Mouse (Mus musculus) G1E (cell line): ENCODE data around the gene Bahcc1.
A peak's percentile ranks its signal among the peaks of the same experiment; 100 is the strongest.

Source experiments
- CTCF ChIP-seq: IDR thresholded peaks from 2 replicates; pipeline ENCODE4 v1.5.1; 2012; ENCODE audit warnings: low read depth, low read length, inconsistent platforms, mixed read lengths
- POLR2AphosphoS5 ChIP-seq: IDR thresholded peaks from 2 replicates; pipeline ENCODE4 v1.6.1; 2012; ENCODE audit warnings: low read depth, low read length, inconsistent platforms; ENCODE audit not compliant: insufficient replicate concordance

DNA sequence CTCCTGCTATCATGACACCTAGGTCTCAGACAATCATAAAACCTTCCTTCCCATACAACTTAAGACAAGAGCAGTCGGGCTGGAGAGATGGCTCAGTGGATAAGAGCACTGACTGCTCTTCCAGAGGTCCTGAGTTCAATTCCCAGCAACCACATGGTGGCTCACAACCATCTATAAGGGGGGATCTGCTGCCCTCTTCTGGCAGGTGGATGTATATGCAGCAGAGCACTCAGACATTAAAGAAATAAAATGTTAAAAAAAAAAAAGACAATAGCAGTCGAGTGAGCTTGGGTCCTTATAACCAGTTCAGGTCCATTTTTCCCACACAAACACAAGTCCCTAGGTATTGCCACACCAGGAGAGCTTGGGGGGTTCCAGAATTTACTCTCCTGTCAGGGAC, 23.9 kb upstream of the Bahcc1 start:
- TF ChIP-seq CTCF (peak; percentile 39; the same call in 1 of the 2 replicates), POLR2AphosphoS5 (no peak)
